Mouse (Mus musculus) c-Kit-positive CD71-positive TER-119-negative erythroid progenitor cells, embryonic 14.5 days (primary cell): ENCODE measurements around the gene Irf2bp2.

Source experiments
- DNase-seq: peaks from one replicate; pipeline ENCODE4 v3.0.0-alpha.2; 2013; ENCODE audit warnings: low read depth

Gene Irf2bp2

GRCm38 (mm10) chr8:126586101-126586500 lies 7.7 kb downstream of the Irf2bp2 start:
- DNase-seq = no peak

GRCm38 (mm10) chr8:126585561-126586031 lies 8.2 kb downstream of the Irf2bp2 start:
- no peak for DNase-seq

- no peak for DNase-seq
Observed at GRCm38 (mm10) chr8:126584844-126585231, 8.9 kb downstream of the Irf2bp2 start.

- no peak for DNase-seq
Observed at GRCm38 (mm10) chr8:126583971-126584843, 9.6 kb downstream of the Irf2bp2 start.

GRCm38 (mm10) chr8:126583534-126583933 lies 10.3 kb downstream of the Irf2bp2 start:
- DNase-seq = no peak

DNA sequence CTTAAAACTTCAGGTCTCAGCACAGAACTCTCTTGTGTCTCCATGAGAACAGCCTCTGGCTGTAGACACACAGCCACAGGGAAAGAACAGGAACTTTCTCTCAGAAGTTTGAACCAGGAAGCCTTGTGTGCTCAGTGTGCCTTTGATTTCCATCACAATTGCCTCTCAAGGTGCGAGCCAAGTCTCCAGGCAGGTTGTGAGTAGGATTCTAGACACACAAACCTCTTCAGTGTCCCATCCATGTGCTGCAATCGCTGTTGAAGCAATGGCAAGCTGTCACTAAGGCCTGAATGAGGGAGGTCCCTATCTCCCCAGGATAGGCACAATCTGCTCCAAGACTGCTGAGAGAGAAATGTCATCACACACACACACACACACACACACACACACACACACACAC lies 10.8 kb downstream of the Irf2bp2 start:
- no peak for DNase-seq

GRCm38 (mm10) chr8:126582509-126582908 lies 11.3 kb downstream of the Irf2bp2 start:
- DNase-seq = no peak

DNA sequence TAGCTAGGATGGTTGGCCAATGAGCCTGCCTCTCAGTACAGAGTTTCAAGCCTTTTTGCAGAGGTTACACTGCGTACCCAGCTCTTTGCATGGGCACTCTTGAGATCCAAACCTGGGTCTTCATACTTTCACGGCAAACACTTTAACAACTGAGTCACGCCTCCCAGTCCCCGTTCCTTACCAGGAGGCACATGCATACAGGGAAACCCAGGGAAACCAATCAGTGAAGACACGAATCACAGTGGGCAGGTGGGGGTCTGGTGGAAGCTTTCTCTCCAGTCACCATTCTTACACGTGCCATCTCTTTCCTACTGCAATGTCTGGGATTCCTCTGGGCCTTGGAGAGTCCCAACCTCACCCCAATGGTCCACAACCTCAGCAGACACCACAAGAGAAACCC lies 12.1 kb downstream of the Irf2bp2 start:
- no peak for DNase-seq

DNA sequence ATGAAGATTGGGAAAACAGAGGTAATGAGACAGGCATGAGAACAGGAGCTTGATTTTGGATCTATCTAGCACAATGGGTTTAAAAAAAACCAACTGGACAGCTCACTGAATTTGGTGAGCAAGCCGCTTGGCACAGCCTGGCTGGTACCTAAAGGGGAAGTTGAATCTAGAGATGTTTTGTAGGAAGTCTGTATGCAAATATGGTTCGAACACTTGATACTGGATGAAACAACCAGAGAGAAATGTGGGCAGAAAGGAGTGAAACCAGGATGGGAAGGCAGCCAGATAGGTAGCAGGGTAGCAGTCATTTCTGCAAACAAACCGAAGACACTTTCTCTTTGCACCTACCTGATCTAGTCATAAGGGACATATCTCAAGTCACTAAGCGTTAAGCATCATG lies 13.0 kb downstream of the Irf2bp2 start:
- DNase-seq = no peak

DNA sequence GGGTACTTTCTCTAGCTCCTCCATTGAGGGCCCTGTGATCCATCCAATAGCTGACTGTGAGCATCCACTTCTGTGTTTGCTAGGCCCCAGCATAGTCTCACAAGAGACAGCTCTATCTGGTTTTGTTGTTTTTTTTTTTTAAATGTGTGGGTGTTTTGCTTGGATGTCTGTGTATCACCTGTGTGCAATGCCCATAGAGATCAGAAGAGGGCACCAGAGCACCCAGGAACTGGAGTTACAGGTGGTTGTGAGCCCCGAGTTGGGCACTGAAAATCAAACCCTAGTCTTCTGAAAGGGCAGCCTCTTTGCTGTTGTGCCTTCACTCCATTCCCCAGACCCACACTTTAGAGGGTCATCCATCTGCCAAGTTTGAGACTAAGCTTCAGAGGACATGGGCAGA lies 13.7 kb downstream of the Irf2bp2 start:
- no peak for DNase-seq

GRCm38 (mm10) chr8:126578641-126579040 lies 15.1 kb downstream of the Irf2bp2 start:
- no peak for DNase-seq

- no peak for DNase-seq
Observed at GRCm38 (mm10) chr8:126576919-126577318, 16.9 kb downstream of the Irf2bp2 start.

GRCm38 (mm10) chr8:126576086-126576485 lies 17.7 kb downstream of the Irf2bp2 start:
- DNase-seq = no peak

- DNase-seq = no peak
Observed at GRCm38 (mm10) chr8:126574882-126575637, 18.7 kb downstream of the Irf2bp2 start.

DNA sequence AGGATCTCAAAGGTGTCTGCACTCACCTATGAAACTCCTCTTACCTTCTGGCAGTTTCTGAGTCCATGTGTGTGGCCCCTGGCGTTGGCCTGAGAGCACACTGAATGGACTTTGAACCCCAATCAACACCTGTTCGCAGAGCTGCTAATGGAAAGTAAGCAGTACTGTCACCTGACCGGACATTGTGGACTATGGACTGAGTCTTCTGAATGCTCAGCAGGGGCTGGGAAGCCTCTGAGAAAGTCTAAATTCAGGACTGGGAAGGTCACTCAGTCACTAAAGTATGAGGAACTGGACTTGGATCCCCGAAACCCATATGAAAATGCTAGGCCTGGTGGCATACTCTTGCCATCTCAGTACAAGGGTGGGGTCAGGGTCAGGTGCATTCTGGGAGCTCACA lies 19.9 kb downstream of the Irf2bp2 start:
- DNase-seq = no peak

GRCm38 (mm10) chr8:126573079-126573694 lies 20.6 kb downstream of the Irf2bp2 start:
- DNase-seq = no peak

DNA sequence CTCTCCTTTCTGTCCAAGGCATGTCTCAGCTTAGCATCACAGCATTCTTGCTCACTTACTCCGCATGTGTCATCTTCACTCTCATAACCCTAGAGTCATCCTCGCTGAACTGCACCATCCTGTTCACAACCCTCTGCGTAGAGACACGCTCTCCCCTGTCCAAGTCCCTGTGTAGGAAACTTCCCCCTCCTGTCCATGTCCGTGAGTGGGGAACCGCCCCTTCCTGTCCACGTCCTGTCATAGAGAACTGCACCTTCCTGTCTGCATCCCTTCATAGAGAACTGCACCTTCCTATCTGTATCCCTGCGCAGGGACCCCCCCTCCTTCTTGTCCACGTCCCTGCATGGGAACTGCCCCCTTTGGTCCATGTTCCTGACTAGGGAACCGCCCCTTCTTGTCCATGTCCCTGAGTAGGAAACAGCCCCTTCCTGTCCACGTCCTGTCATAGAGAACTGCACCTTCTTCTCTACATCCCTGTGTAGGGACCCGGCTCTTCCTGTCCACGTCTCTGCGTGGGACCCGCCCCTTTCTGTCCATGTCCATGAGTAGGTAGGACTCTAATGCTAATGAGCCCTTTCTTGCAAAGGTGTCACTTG lies 22.6 kb downstream of the Irf2bp2 start:
- no peak for DNase-seq

DNA sequence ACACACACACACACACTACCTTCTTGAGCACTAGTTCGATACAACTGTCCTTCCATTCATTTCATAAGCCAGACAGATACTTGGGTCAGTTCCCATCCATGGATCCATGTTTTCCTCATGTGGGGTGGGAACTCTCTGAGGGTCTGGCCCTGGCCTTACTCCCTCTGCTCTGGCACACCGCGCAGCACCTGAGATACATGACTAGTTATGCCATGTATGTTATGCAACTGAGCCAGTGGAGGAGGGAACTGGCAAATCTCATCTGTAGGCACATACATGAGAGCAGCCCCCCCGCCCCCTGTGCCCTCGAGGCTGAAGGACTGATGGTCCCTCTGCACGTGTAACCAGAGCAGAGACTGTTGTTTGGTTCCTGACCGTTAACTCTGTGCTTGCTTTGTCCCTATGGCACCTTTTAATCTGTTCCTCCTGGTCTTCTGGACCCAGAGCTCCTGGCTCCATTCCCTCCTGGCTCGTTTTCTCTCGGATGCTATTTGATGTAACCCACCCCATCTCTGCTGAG lies 23.2 kb downstream of the Irf2bp2 start:
- no peak for DNase-seq

- no peak for DNase-seq
Observed at GRCm38 (mm10) chr8:126570046-126570445, 23.7 kb downstream of the Irf2bp2 start.

- no peak for DNase-seq
Observed at GRCm38 (mm10) chr8:126569638-126570037, 24.1 kb downstream of the Irf2bp2 start.

GRCm38 (mm10) chr8:126567674-126568073 lies 26.1 kb downstream of the Irf2bp2 start:
- no peak for DNase-seq

DNA sequence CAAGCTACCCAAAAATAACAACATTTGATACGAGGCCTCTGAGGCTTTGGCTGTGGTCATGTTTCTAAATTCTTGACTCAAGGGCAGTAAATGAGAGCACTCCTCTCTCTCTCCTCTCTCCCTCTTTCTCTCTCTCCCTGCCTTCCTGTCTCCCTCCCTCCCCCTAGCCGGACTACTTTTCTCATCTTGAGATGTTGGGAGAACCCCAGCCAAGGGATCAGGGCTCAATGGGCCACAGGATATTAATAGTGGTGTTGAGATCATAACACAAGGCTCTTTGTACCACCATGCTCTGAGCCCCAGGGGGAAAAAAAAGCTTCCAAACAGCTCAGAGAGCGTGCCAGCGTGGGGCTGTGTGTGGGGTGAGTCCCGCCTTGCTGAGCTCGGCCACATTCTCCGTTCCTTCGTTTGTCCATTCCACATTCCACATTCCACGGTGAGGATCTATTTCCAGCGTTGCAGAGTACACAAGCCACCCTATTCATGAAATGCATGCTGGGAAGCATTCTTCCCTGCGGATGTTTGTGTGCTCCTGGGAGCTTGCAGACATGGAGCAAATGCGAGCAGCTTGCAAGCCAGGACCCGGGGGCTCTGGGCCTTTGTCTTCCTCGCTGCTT lies 27.2 kb downstream of the Irf2bp2 start:
- DNase-seq = no peak
